Mouse (Mus musculus): ENCODE measurements around the gene Inhba. TPM values are rescaled to one million over a fixed set of nuclear protein-coding genes. Genes with fewer than 3 reads are reported as not detected.

Inhba gene
- polyA plus RNA-seq (2017; shearing (Covaris generic)): 0.24 TPM

GRCm38 (mm10) chr13:16011372-16012242 is at the start of gene Inhba:
Inhba (plus strand) TSS chr13:16011851.

Measured in effector memory CD4-positive, alpha-beta T cell, adult 7 months (primary cell).